Mouse (Mus musculus): ENCODE results near the gene Nol4l. TPM values are rescaled to one million over a fixed set of nuclear protein-coding genes. Genes with fewer than 3 reads are reported as not detected.

Nol4l gene
- polyA plus RNA-seq, 1 experiment from 2014 or later: 17.2 TPM

GRCm38 (mm10) chr2:153529365-153529781 is 398 bp downstream of the Nol4l start:
- Histone ChIP-seq H3K27me3 (ENCODE audit: low read depth, poor library complexity, severe bottlenecking) (peaks cover 86% of the 10 kb centered on the region), H3K36me3 (no peaks in the 10 kb centered on the region), H3K4me1 (peaks cover 56% of the 10 kb centered on the region), H3K27ac (peak overlapping the region; percentile 84), H3K9me3 (replicated peaks) (no peaks in the 10 kb centered on the region), H3K4me3 (peak overlapping the region; percentile 75)
- peak; percentile 73 for DNase-seq (ENCODE audit: low spot score)
- WGBS: 2% methylated on average over 53 of the region's 53 CpGs

GRCm38 (mm10) chr2:153528571-153529364 is 1.0 kb downstream of the Nol4l start:
- WGBS: under 1% methylated on average over 49 of the region's 70 CpGs
- Histone ChIP-seq H3K27ac (peak overlapping the region; percentile 84), H3K9me3 (replicated peaks) (no peaks in the 10 kb centered on the region), H3K27me3 (ENCODE audit: low read depth, poor library complexity, severe bottlenecking) (peaks cover 92% of the 10 kb centered on the region), H3K4me3 (peak overlapping the region; percentile 75), H3K36me3 (no peaks in the 10 kb centered on the region), H3K4me1 (peaks cover 57% of the 10 kb centered on the region)
- DNase-seq (ENCODE audit: low spot score): no peak

GRCm38 (mm10) chr2:153527580-153528531 is 1.9 kb downstream of the Nol4l start:
- H3K27me3 ChIP-seq (ENCODE audit: low read depth, poor library complexity, severe bottlenecking): peaks cover 98% of the 10 kb centered on the region
- DNase-seq (ENCODE audit: low spot score): peak; percentile 80
- peaks cover 63% of the 10 kb centered on the region for H3K4me1 ChIP-seq
- H3K36me3 ChIP-seq: no peaks in the 10 kb centered on the region
- H3K9me3 ChIP-seq (replicated peaks): no peaks in the 10 kb centered on the region
- 1% methylated on average over 69 of the region's 85 CpGs for WGBS
- H3K4me3 ChIP-seq: peak overlapping the region; percentile 75
- peak overlapping the region; percentile 84 for H3K27ac ChIP-seq

- Histone ChIP-seq H3K9me3 (replicated peaks) (no peaks in the 10 kb centered on the region), H3K27ac (peak overlapping the region; percentile 84; the same call in 1 of the 2 replicates), H3K4me3 (peak overlapping the region; percentile 75; the same call in 1 of the 2 replicates), H3K4me1 (peaks cover 72% of the 10 kb centered on the region), H3K27me3 (ENCODE audit: low read depth, poor library complexity, severe bottlenecking) (peaks cover 96% of the 10 kb centered on the region), H3K36me3 (no peaks in the 10 kb centered on the region)
- no peak for DNase-seq (ENCODE audit: low spot score)
- WGBS: 58% methylated on average over 9 of the region's 9 CpGs
Observed at GRCm38 (mm10) chr2:153526850-153527530, 2.8 kb downstream of the Nol4l start.

- Histone ChIP-seq H3K9me3 (replicated peaks) (no peaks in the 10 kb centered on the region), H3K4me1 (peaks cover 83% of the 10 kb centered on the region), H3K27me3 (ENCODE audit: low read depth, poor library complexity, severe bottlenecking) (peaks cover 86% of the 10 kb centered on the region), H3K36me3 (no peaks in the 10 kb centered on the region), H3K4me3 (no peak overlapping the region), H3K27ac (peak overlapping the region; percentile 51)
- 11% methylated on average over 10 of the region's 10 CpGs for WGBS
- DNase-seq (ENCODE audit: low spot score): no peak
Observed at GRCm38 (mm10) chr2:153525906-153526311, 3.9 kb downstream of the Nol4l start.

- no peak overlapping the region for H3K27ac ChIP-seq
Observed at GRCm38 (mm10) chr2:153524727-153525126, 5.0 kb downstream of the Nol4l start.

GRCm38 (mm10) chr2:153523656-153524055 is 6.1 kb downstream of the Nol4l start:
- DNase-seq (ENCODE audit: low spot score): no peak
- Histone ChIP-seq H3K36me3 (no peaks in the 10 kb centered on the region), H3K27ac (no peak overlapping the region), H3K9me3 (replicated peaks) (no peaks in the 10 kb centered on the region), H3K4me3 (no peak overlapping the region), H3K4me1 (peaks cover 67% of the 10 kb centered on the region), H3K27me3 (ENCODE audit: low read depth, poor library complexity, severe bottlenecking) (peaks cover 65% of the 10 kb centered on the region)
- 86% methylated on average over 12 of the region's 12 CpGs for WGBS

More at GRCm38 (mm10) chr2:153524727-153525126, 5.0 kb downstream of the Nol4l start:
- Histone ChIP-seq H3K36me3 (no peaks in the 10 kb centered on the region), H3K27me3 (ENCODE audit: low read depth, poor library complexity, severe bottlenecking) (peaks cover 74% of the 10 kb centered on the region), H3K4me3 (no peak overlapping the region), H3K9me3 (replicated peaks) (no peaks in the 10 kb centered on the region), H3K4me1 (peaks cover 76% of the 10 kb centered on the region)
- no peak for DNase-seq (ENCODE audit: low spot score)
- WGBS: 72% methylated on average over 2 of the region's 2 CpGs

GRCm38 (mm10) chr2:153523143-153523542 is 6.6 kb downstream of the Nol4l start:
- DNase-seq (ENCODE audit: low spot score): no peak
- 58% methylated on average over 9 of the region's 9 CpGs for WGBS
- Histone ChIP-seq H3K27ac (no peak overlapping the region), H3K27me3 (ENCODE audit: low read depth, poor library complexity, severe bottlenecking) (peaks cover 60% of the 10 kb centered on the region), H3K4me3 (no peak overlapping the region), H3K9me3 (replicated peaks) (no peaks in the 10 kb centered on the region), H3K4me1 (peaks cover 62% of the 10 kb centered on the region), H3K36me3 (no peaks in the 10 kb centered on the region)

GRCm38 (mm10) chr2:153522270-153522669 is 7.5 kb downstream of the Nol4l start:
- Histone ChIP-seq H3K27ac (peak overlapping the region; percentile 53), H3K4me3 (no peak overlapping the region), H3K27me3 (ENCODE audit: low read depth, poor library complexity, severe bottlenecking) (peaks cover 51% of the 10 kb centered on the region), H3K36me3 (no peaks in the 10 kb centered on the region), H3K4me1 (peaks cover 55% of the 10 kb centered on the region), H3K9me3 (replicated peaks) (no peaks in the 10 kb centered on the region)
- peak; percentile 47 for DNase-seq (ENCODE audit: low spot score)
- WGBS: 24% methylated on average over 4 of the region's 4 CpGs

GRCm38 (mm10) chr2:153520057-153520456 is 9.7 kb downstream of the Nol4l start:
- Histone ChIP-seq H3K9me3 (replicated peaks) (no peaks in the 10 kb centered on the region), H3K27ac (no peak overlapping the region), H3K4me1 (peaks cover 39% of the 10 kb centered on the region), H3K27me3 (ENCODE audit: low read depth, poor library complexity, severe bottlenecking) (peaks cover 29% of the 10 kb centered on the region), H3K36me3 (no peaks in the 10 kb centered on the region), H3K4me3 (no peak overlapping the region)
- WGBS: 82% methylated on average over 9 of the region's 9 CpGs
- DNase-seq (ENCODE audit: low spot score): no peak

GRCm38 (mm10) chr2:153516961-153517360 is 12.8 kb downstream of the Nol4l start:
- WGBS: 54% methylated on average over 4 of the region's 4 CpGs
- H3K27ac ChIP-seq: no peak overlapping the region
- no peak overlapping the region for H3K4me3 ChIP-seq
- peaks cover 29% of the 10 kb centered on the region for H3K4me1 ChIP-seq
- H3K9me3 ChIP-seq (replicated peaks): no peaks in the 10 kb centered on the region
- H3K36me3 ChIP-seq: no peaks in the 10 kb centered on the region
- no peak for DNase-seq (ENCODE audit: low spot score)
- H3K27me3 ChIP-seq (ENCODE audit: low read depth, poor library complexity, severe bottlenecking): peaks cover 5% of the 10 kb centered on the region; the same call in 1 of the 2 replicates

- Histone ChIP-seq H3K27me3 (ENCODE audit: low read depth, poor library complexity, severe bottlenecking) (peaks cover 9% of the 10 kb centered on the region; the same call in 1 of the 2 replicates), H3K36me3 (no peaks in the 10 kb centered on the region), H3K4me1 (peaks cover 22% of the 10 kb centered on the region), H3K27ac (no peak overlapping the region), H3K9me3 (replicated peaks) (no peaks in the 10 kb centered on the region), H3K4me3 (no peak overlapping the region)
- WGBS: 94% methylated on average over 6 of the region's 6 CpGs
- DNase-seq (ENCODE audit: low spot score): no peak
Observed at GRCm38 (mm10) chr2:153515582-153515981, 14.2 kb downstream of the Nol4l start.
